Comparison of ENCODE assay signal across 1 mouse cellular context in genomic region chr2:153952897-153953296, GRCm38 (mm10).
TF ChIP-seq lines count a peak whose summit lies in the region.

No protein-coding gene starts in this region.

TF ChIP-seq in CH12.LX, 34 proteins besides CTCF, POLR2A, EP300 and RAD21:
- peak; percentile 48 for TF ChIP-seq SMC3 (IDR thresholded peaks at IDR 0.05; ENCODE audit: low read depth, low read length)
- no peak for TF ChIP-seq MXI1 (IDR thresholded peaks at IDR 0.05; ENCODE audit: low read depth, low read length)
TF ChIP-seq in CH12.LX: peak in this region for 1.
